Mouse (Mus musculus): ENCODE results near the gene Olfr1128. TPM values are rescaled to one million over a fixed set of nuclear protein-coding genes. Genes with fewer than 3 reads are reported as not detected.

Olfr1128 gene
- polyA plus RNA-seq, 1 experiment from 2014 or later: not detected

Other genes with a start within 250 kb of the Olfr1128 start
- gene Olfr1118, start 238.0 kb downstream of the Olfr1128 start, polyA plus RNA-seq (2015; fragmentation: Nextera tagmentation; extraction: Ambion mirVana): not detected in 2 replicates
- gene Olfr1120, start 190.7 kb downstream of the Olfr1128 start, polyA plus RNA-seq (2015; fragmentation: Nextera tagmentation; extraction: Ambion mirVana): not detected in 2 replicates
- gene Olfr1121, start 175.6 kb downstream of the Olfr1128 start, polyA plus RNA-seq (2015; fragmentation: Nextera tagmentation; extraction: Ambion mirVana): not detected in 2 replicates
- not detected in 2 replicates for gene Olfr1122, start 159.7 kb downstream of the Olfr1128 start, polyA plus RNA-seq (2015; fragmentation: Nextera tagmentation; extraction: Ambion mirVana)
- not detected in 2 replicates for gene Olfr1123, start 128.9 kb downstream of the Olfr1128 start, polyA plus RNA-seq (2015; fragmentation: Nextera tagmentation; extraction: Ambion mirVana)
- 0.05 and 0.13 TPM in 2 replicates for gene Olfr1124, start 115.3 kb downstream of the Olfr1128 start, polyA plus RNA-seq (2015; fragmentation: Nextera tagmentation; extraction: Ambion mirVana)
- not detected in 2 replicates for gene Olfr1126, start 91.6 kb downstream of the Olfr1128 start, polyA plus RNA-seq (2015; fragmentation: Nextera tagmentation; extraction: Ambion mirVana)
- gene Pramel7, start 48.4 kb downstream of the Olfr1128 start, polyA plus RNA-seq (2015; fragmentation: Nextera tagmentation; extraction: Ambion mirVana): not detected in 2 replicates
- not detected in 2 replicates for gene Pramel6, start 39.0 kb downstream of the Olfr1128 start, polyA plus RNA-seq (2015; fragmentation: Nextera tagmentation; extraction: Ambion mirVana)
- not detected in 2 replicates for gene Olfr153, start 13.7 kb downstream of the Olfr1128 start, polyA plus RNA-seq (2015; fragmentation: Nextera tagmentation; extraction: Ambion mirVana)
- gene Olfr1129, start 28.4 kb upstream of the Olfr1128 start, polyA plus RNA-seq (2015; fragmentation: Nextera tagmentation; extraction: Ambion mirVana): not detected in 2 replicates
- gene Olfr1130, start 60.7 kb upstream of the Olfr1128 start, polyA plus RNA-seq (2015; fragmentation: Nextera tagmentation; extraction: Ambion mirVana): not detected in 2 replicates
- gene Olfr1131, start 81.6 kb upstream of the Olfr1128 start, polyA plus RNA-seq (2015; fragmentation: Nextera tagmentation; extraction: Ambion mirVana): not detected in 2 replicates
- gene Olfr1132, start 92.0 kb upstream of the Olfr1128 start, polyA plus RNA-seq (2015; fragmentation: Nextera tagmentation; extraction: Ambion mirVana): not detected in 2 replicates
- not detected in 2 replicates for gene Olfr1133, start 101.8 kb upstream of the Olfr1128 start, polyA plus RNA-seq (2015; fragmentation: Nextera tagmentation; extraction: Ambion mirVana)
- not detected in 2 replicates for gene Olfr1134, start 112.9 kb upstream of the Olfr1128 start, polyA plus RNA-seq (2015; fragmentation: Nextera tagmentation; extraction: Ambion mirVana)
- not detected in 2 replicates for gene Olfr1135, start 128.1 kb upstream of the Olfr1128 start, polyA plus RNA-seq (2015; fragmentation: Nextera tagmentation; extraction: Ambion mirVana)
- gene Olfr1136, start 148.4 kb upstream of the Olfr1128 start, polyA plus RNA-seq (2015; fragmentation: Nextera tagmentation; extraction: Ambion mirVana): not detected in 2 replicates
- not detected in 2 replicates for gene Olfr1137, start 167.6 kb upstream of the Olfr1128 start, polyA plus RNA-seq (2015; fragmentation: Nextera tagmentation; extraction: Ambion mirVana)
- gene Olfr1138, start 194.4 kb upstream of the Olfr1128 start, polyA plus RNA-seq (2015; fragmentation: Nextera tagmentation; extraction: Ambion mirVana): not detected in 2 replicates
- gene Olfr1140, start 198.2 kb upstream of the Olfr1128 start, polyA plus RNA-seq (2015; fragmentation: Nextera tagmentation; extraction: Ambion mirVana): not detected in 2 replicates
- gene Olfr1141, start 208.4 kb upstream of the Olfr1128 start, polyA plus RNA-seq (2015; fragmentation: Nextera tagmentation; extraction: Ambion mirVana): not detected in 2 replicates
- gene Olfr152, start 233.9 kb upstream of the Olfr1128 start, polyA plus RNA-seq (2015; fragmentation: Nextera tagmentation; extraction: Ambion mirVana): not detected in 2 replicates

Data from limb, embryonic 13.5 days (tissue).